Mouse (Mus musculus) ES-E14 (cell line): Measurements from ENCODE around the gene Krtap4-2. TPM values are rescaled to one million over a fixed set of nuclear protein-coding genes. Genes with fewer than 3 reads are reported as not detected.

Source experiments
- DNase-seq: peaks from one replicate; pipeline ENCODE4 v3.0.0-alpha.2; 2013; ENCODE audit warnings: low read depth, low spot score
- H3K27ac ChIP-seq: 2 replicates; pipeline ENCODE4 v1.5.1; 2012; ENCODE audit warnings: low read depth, mild to moderate bottlenecking, low read length, moderate library complexity, mixed read lengths; ENCODE audit not compliant: poor library complexity, insufficient read depth, severe bottlenecking
- H3K36me3 ChIP-seq: 2 replicates; pipeline ENCODE4 v1.6.1; 2012; ENCODE audit warnings: mild to moderate bottlenecking, low read length, moderate library complexity, mixed read lengths; ENCODE audit not compliant: control insufficient read depth, poor library complexity, insufficient read depth, severe bottlenecking
- H3K4me1 ChIP-seq, 2 experiments: fragments of 150-350 bp in 1 of 2; sonication (generic) in 1 of 2; 2 replicates each; pipeline ENCODE4 v1.6.1; 2012; ENCODE audit warnings: low read length in 2 of 2, mild to moderate bottlenecking in 1 of 2, mixed read lengths in 1 of 2; ENCODE audit not compliant: control insufficient read depth in 2 of 2, insufficient read depth in 2 of 2, poor library complexity in 1 of 2
- H3K4me3 ChIP-seq, 2 experiments: fragments of 150-350 bp in 1 of 2; sonication (generic) in 1 of 2; 2 replicates each; pipeline ENCODE4 v1.5.1; 2012; ENCODE audit warnings: low read length in 2 of 2, low read depth in 1 of 2, mild to moderate bottlenecking in 1 of 2, mixed read lengths in 1 of 2; ENCODE audit not compliant: insufficient read depth in 1 of 2, poor library complexity in 1 of 2, severe bottlenecking in 1 of 2
- H3K9ac ChIP-seq: 2 replicates; pipeline ENCODE4 v1.6.1; 2012; ENCODE audit warnings: low read depth, mild to moderate bottlenecking, low read length, mixed read lengths; ENCODE audit not compliant: poor library complexity, insufficient read depth, severe bottlenecking
- H3K9me3 ChIP-seq: fragments of 150-350 bp; sonication (generic); 2 replicates; pipeline ENCODE4 v1.6.1; 2012; ENCODE audit warnings: low read depth, mild to moderate bottlenecking, low read length; ENCODE audit not compliant: control insufficient read depth, insufficient read depth
- CHD2 ChIP-seq: IDR thresholded peaks from 2 replicates; pipeline ENCODE4 v1.6.1; 2014; ENCODE audit warnings: mild to moderate bottlenecking, low read depth, low read length, inconsistent platforms
- HCFC1 ChIP-seq: IDR thresholded peaks from 2 replicates; pipeline ENCODE4 v1.6.1; 2012; ENCODE audit warnings: low read length, inconsistent platforms, borderline replicate concordance; ENCODE audit not compliant: insufficient read depth
- MAFK ChIP-seq: IDR thresholded peaks from 2 replicates; pipeline ENCODE4 v1.6.1; 2014; ENCODE audit warnings: mild to moderate bottlenecking, low read depth, low read length, inconsistent platforms; ENCODE audit not compliant: insufficient read depth
- ZC3H11A ChIP-seq: IDR thresholded peaks from 2 replicates; pipeline ENCODE4 v1.6.1; 2012; ENCODE audit warnings: low read depth, mild to moderate bottlenecking, inconsistent platforms, low read length, borderline replicate concordance
- ZNF384 ChIP-seq: IDR thresholded peaks from 2 replicates; pipeline ENCODE4 v1.6.1; 2012; ENCODE audit warnings: low read depth, low read length, inconsistent platforms
- in situ Hi-C, 2 experiments: fragments of 600-800 bp; cut with MboI; formaldehyde crosslinking; loops; one replicate each; pipeline ENCODE4 v1.15.1; 2025; ENCODE audit warnings: low sequenced_read_pairs in 2 of 2, inconsistent platforms in 1 of 2; ENCODE audit not compliant: unreplicated experiment in 2 of 2
- total RNA-seq: library from RNA; depleted of rRNA; stranded (reverse); fragments of 300-350 nt; gene quantifications from 2 replicates; pipeline ENCODE4 v1.2.3, GENCODE M21; 2012; rRNA removed

The Krtap4-2 gene
- total RNA-seq, 1 experiment = not detected

GRCm38 (mm10) chr11:99590981-99591380 lies 43.9 kb downstream of the Krtap4-2 start, which contains the start of gene Krtap1-3:
TSS of gene Krtap1-3 (minus strand) at chr11:99591339.
- in situ Hi-C loops = no loop called here
- H3K9ac ChIP-seq = no peak within 1 kb of the TSS
- no peaks in the 10 kb centered on the region for H3K36me3 ChIP-seq
- H3K9me3 ChIP-seq = no peaks in the 10 kb centered on the region
- H3K27ac ChIP-seq = no peak within 1 kb of the TSS
- H3K4me1 ChIP-seq = no peaks in the 10 kb centered on the region
- DNase-seq = no peak
- no peak for TF ChIP-seq ZC3H11A
- TF ChIP-seq CHD2 = no peak
- no peak within 1 kb of the TSS for H3K4me3 ChIP-seq

- no peak overlapping the region for H3K4me3 ChIP-seq
- in situ Hi-C loops = no loop called here
- no peak overlapping the region for H3K27ac ChIP-seq
- H3K9ac ChIP-seq = no peak overlapping the region
- no peaks in the 10 kb centered on the region for H3K36me3 ChIP-seq
- TF ChIP-seq ZC3H11A = no peak
- TF ChIP-seq HCFC1 = no peak
- TF ChIP-seq CHD2 = no peak
- no peak for TF ChIP-seq MAFK
- TF ChIP-seq ZNF384 = no peak
- DNase-seq = no peak
- no peaks in the 10 kb centered on the region for H3K9me3 ChIP-seq
- H3K4me1 ChIP-seq = no peaks in the 10 kb centered on the region
These were observed 49.8 kb downstream of the Krtap4-2 start for GRCm38 (mm10) chr11:99585096-99585495.

Other genes with a start within 250 kb of the Krtap4-2 start
- 0.53 and 2.8 TPM in 2 replicates for gene Krt10, start 245.7 kb downstream of the Krtap4-2 start, total RNA-seq
- gene Krt12, start 212.8 kb downstream of the Krtap4-2 start, total RNA-seq = 0.37 and 0.49 TPM in 2 replicates
- gene Krt20, start 196.9 kb downstream of the Krtap4-2 start, total RNA-seq = 1.8 and 2.4 TPM in 2 replicates
- gene Krt23, start 141.9 kb downstream of the Krtap4-2 start, total RNA-seq = 0.16 and 0.18 TPM in 2 replicates
- gene Krt39, start 113.7 kb downstream of the Krtap4-2 start, total RNA-seq = not detected in 2 replicates
- gene Krt40, start 91.9 kb downstream of the Krtap4-2 start, total RNA-seq = not detected in 2 replicates
- not detected in 2 replicates for gene Krtap3-3, start 84.2 kb downstream of the Krtap4-2 start, total RNA-seq
- gene Krtap3-2, start 78.2 kb downstream of the Krtap4-2 start, total RNA-seq = not detected in 2 replicates
- gene Gm11939, start 75.6 kb downstream of the Krtap4-2 start, total RNA-seq = not detected in 2 replicates
- gene Krtap3-1, start 68.5 kb downstream of the Krtap4-2 start, total RNA-seq = not detected in 2 replicates
- gene Krtap1-5, start 54.1 kb downstream of the Krtap4-2 start, total RNA-seq = not detected in 2 replicates
- not detected in 2 replicates for gene Krtap1-4, start 51.4 kb downstream of the Krtap4-2 start, total RNA-seq
- gene Krtap1-3, start 43.7 kb downstream of the Krtap4-2 start, total RNA-seq = not detected in 2 replicates
- gene Krtap9-3, start 37.0 kb downstream of the Krtap4-2 start, total RNA-seq = not detected in 2 replicates
- gene Gm11938, start 31.8 kb downstream of the Krtap4-2 start, total RNA-seq = not detected in 2 replicates
- not detected in 2 replicates for gene Gm11937, start 24.9 kb downstream of the Krtap4-2 start, total RNA-seq
- not detected in 2 replicates for gene Krtap2-4, start 20.2 kb downstream of the Krtap4-2 start, total RNA-seq
- not detected in 2 replicates for gene Gm11562, start 14.6 kb downstream of the Krtap4-2 start, total RNA-seq
- gene Krtap4-1, start 6.8 kb downstream of the Krtap4-2 start, total RNA-seq = not detected in 2 replicates
- not detected in 2 replicates for gene Krtap4-7, start 9.0 kb upstream of the Krtap4-2 start, total RNA-seq
- gene Gm11555, start 15.2 kb upstream of the Krtap4-2 start, total RNA-seq = not detected in 2 replicates
- not detected in 2 replicates for gene Gm11563, start 23.9 kb upstream of the Krtap4-2 start, total RNA-seq
- not detected in 2 replicates for gene Krtap4-6, start 30.9 kb upstream of the Krtap4-2 start, total RNA-seq
- not detected in 2 replicates for gene Gm14190, start 55.7 kb upstream of the Krtap4-2 start, total RNA-seq
- gene Gm14180, start 99.2 kb upstream of the Krtap4-2 start, total RNA-seq = not detected in 2 replicates
- gene Gm11595, start 137.8 kb upstream of the Krtap4-2 start, total RNA-seq = not detected in 2 replicates
- not detected in 2 replicates for gene Krtap4-8, start 145.6 kb upstream of the Krtap4-2 start, total RNA-seq
- not detected in 2 replicates for gene Krtap4-9, start 150.1 kb upstream of the Krtap4-2 start, total RNA-seq
- gene Gm11596, start 158.4 kb upstream of the Krtap4-2 start, total RNA-seq = not detected in 2 replicates
- not detected in 2 replicates for gene Gm11569, start 163.8 kb upstream of the Krtap4-2 start, total RNA-seq
- not detected in 2 replicates for gene Gm11554, start 169.4 kb upstream of the Krtap4-2 start, total RNA-seq
- gene Krtap4-13, start 174.8 kb upstream of the Krtap4-2 start, total RNA-seq = 1.3 and 1.5 TPM in 2 replicates
- gene Gm11564, start 180.6 kb upstream of the Krtap4-2 start, total RNA-seq = 0.89 and 1.4 TPM in 2 replicates
- not detected in 2 replicates for gene 2300003K06Rik, start 203.0 kb upstream of the Krtap4-2 start, total RNA-seq
- gene Krtap4-16, start 216.5 kb upstream of the Krtap4-2 start, total RNA-seq = not detected in 2 replicates
- gene Gm11568, start 222.8 kb upstream of the Krtap4-2 start, total RNA-seq = not detected in 2 replicates
- not detected in 2 replicates for gene Gm11559, start 229.4 kb upstream of the Krtap4-2 start, total RNA-seq
- not detected in 2 replicates for gene Krtap9-1, start 238.3 kb upstream of the Krtap4-2 start, total RNA-seq
- not detected in 2 replicates for gene Gm11567, start 244.1 kb upstream of the Krtap4-2 start, total RNA-seq